In the genomic region with DNA sequence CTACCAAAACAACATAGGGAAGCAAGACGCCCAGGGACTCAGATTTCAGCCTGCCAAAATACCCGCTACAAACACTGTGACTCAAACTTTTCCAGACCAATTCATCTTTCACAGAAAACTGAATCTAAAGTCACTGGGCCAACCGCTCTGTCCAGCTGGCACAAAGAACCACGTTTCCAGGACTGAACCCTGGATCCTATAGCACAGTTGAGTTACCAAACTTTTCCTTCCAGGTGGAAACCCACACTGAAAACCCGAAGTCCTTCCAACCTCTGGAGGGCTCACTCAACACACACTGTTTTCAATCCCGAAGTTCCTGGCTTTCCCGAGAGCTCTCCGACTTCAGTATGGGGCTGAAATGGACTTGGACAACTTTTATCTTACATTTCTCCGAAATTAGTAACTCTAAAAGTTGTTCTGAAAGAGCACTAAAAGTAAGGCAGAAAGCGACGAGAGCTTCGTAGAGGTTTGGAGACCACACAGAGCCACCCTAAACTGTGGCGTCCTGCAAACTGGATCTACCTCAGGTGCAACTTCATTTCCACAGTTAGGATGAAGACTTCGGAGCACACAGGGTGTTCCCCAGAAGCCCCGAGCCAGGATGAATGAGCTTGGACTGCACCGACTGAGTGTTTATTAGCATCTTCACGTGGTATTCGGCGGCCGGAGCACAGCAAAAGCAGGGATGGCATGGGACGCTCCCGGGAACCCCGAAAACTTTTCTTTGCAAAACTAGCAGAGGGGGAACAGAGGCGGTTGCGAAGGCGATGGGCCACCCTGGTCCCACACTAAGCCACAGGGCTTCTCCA, we compare ENCODE assay signal across 8 mouse cellular contexts. TPM values are rescaled to one million over a fixed set of nuclear protein-coding genes. Genes with fewer than 3 reads are reported as not detected.
DNase-seq lines count a peak whose midpoint lies in the region; ATAC-seq and TF ChIP-seq lines count a peak whose summit lies in the region.

No protein-coding gene starts in this region.

- H3K4me1 ChIP-seq in forebrain, postnatal 0 days (ENCODE audit: insufficient read depth): no peaks in the 10 kb centered on the region
- peaks cover 51% of the 10 kb centered on the region for H3K4me1 ChIP-seq in limb, embryonic 13.5 days

- ATAC-seq in frontal cortex, adult (ENCODE audit: low TSS enrichment): peak; percentile 31
- ATAC-seq in forebrain, postnatal 0 days: no peak; the same call in 1 of the 2 replicates
- ATAC-seq in limb, embryonic 13.5 days (ENCODE audit: low FRiP score, low read depth): peak; percentile 49

- H3K9ac ChIP-seq in forebrain, postnatal 0 days: peak overlapping the region; percentile 82
- peak overlapping the region; percentile 100 for H3K9ac ChIP-seq in limb, embryonic 13.5 days

- no peak for DNase-seq in frontal cortex, postnatal 14 days (ENCODE audit: low spot score in 2 of 2)
- DNase-seq in adrenal gland, postnatal 14 days: peak; percentile 10
- peak; percentile 24 for DNase-seq in forebrain, postnatal 0 days
- DNase-seq in naive thymus-derived CD4-positive, alpha-beta T cell, adult 2 months (ENCODE audit: low read depth): peak; percentile 1
- DNase-seq in cerebellum, postnatal 10 days: no peak
- no peak for DNase-seq in left cerebral cortex, adult 8-10 months (ENCODE audit: low spot score in 2 of 2)

- 2% methylated on average over 26 of the region's 26 CpGs for WGBS in forebrain, postnatal 0 days
- 1% methylated on average over 26 of the region's 26 CpGs for WGBS in limb, embryonic 13.5 days

- H3K4me3 ChIP-seq in forebrain, postnatal 0 days (ENCODE audit: low read depth, low read length): peak overlapping the region; percentile 65
- H3K4me3 ChIP-seq in limb, embryonic 13.5 days: peak overlapping the region; percentile 95

- H3K27ac ChIP-seq in forebrain, postnatal 0 days (ENCODE audit: low read depth, low read length): peak overlapping the region; percentile 24
- H3K27ac ChIP-seq in limb, embryonic 13.5 days: peak overlapping the region; percentile 97

- peak overlapping the region; percentile 70 for H3K4me2 ChIP-seq in forebrain, postnatal 0 days (ENCODE audit: low read depth)
- H3K4me2 ChIP-seq in limb, embryonic 13.5 days (replicated peaks): peak overlapping the region; percentile 72

- no peaks in the 10 kb centered on the region for H3K27me3 ChIP-seq in forebrain, postnatal 0 days (ENCODE audit: insufficient read depth, low read length)
- no peaks in the 10 kb centered on the region for H3K27me3 ChIP-seq in limb, embryonic 13.5 days

- no peaks in the 10 kb centered on the region for H3K36me3 ChIP-seq in forebrain, postnatal 0 days (ENCODE audit: insufficient read depth)
- H3K36me3 ChIP-seq in limb, embryonic 13.5 days: 0 out of 2 replicates have a peak, but pooled peaks cover 4% of the 10 kb centered on the region

- H3K9me3 ChIP-seq in forebrain, postnatal 0 days (ENCODE audit: low read length): no peaks in the 10 kb centered on the region
- H3K9me3 ChIP-seq in limb, embryonic 13.5 days: no peaks in the 10 kb centered on the region

- no peak for TF ChIP-seq CTCF in forebrain, postnatal 0 days (IDR thresholded peaks at IDR 0.05; ENCODE audit: low read depth)

RNA-seq across cellular contexts. Expression of gene Adgra3, which starts 1.0 kb away (rescaled TPM):
- 31.3 and 43.3 TPM in 2 replicates for total RNA-seq in adrenal gland, postnatal 14 days (2021)
- total RNA-seq in forebrain, postnatal 0 days (2014; rRNA removed): 42.1 and 46.8 TPM in 2 replicates
- 8.9 and 9.1 TPM in 2 replicates for polyA plus RNA-seq in forebrain, postnatal 0 days (2015; fragmentation: Nextera tagmentation; extraction: Ambion mirVana)
- polyA plus RNA-seq in limb, embryonic 13.5 days (2015; fragmentation: Nextera tagmentation; extraction: Ambion mirVana): 44.1 and 46.0 TPM in 2 replicates
- 10 to 100 TPM; 12.8 to 24.2 (median 22.4) TPM for total RNA-seq in left cerebral cortex, adult 8-10 months (2022)

Comparison
In these comparisons a context has a peak if more than half of its experiments do, and no peak if none do; other contexts are left out.
1. DNase-seq: peak in adrenal gland, postnatal 14 days (single experiment), forebrain, postnatal 0 days (single experiment) and naive thymus-derived CD4-positive, alpha-beta T cell, adult 2 months (single experiment); none in frontal cortex, postnatal 14 days (0 of 2), cerebellum, postnatal 10 days (0 of 2) and left cerebral cortex, adult 8-10 months (0 of 2).